Mouse (Mus musculus): ENCODE data around the gene Dmtf1.

GRCm38 (mm10) chr5:9093490-9093889, 68.1 kb downstream of the Dmtf1 start:
- TF ChIP-seq POLR2A (IDR thresholded peaks at IDR 0.05; ENCODE audit: extremely low read depth, insufficient read depth, low read length) (no peak), CTCF (IDR thresholded peaks at IDR 0.05; ENCODE audit: extremely low read depth, insufficient read depth, low read length) (no peak)

Measured in cortical plate, adult 2 months (tissue).